Mouse (Mus musculus) ES-E14 (cell line): ENCODE results near the gene D8Ertd738e.

Experiments used
- CHD2 ChIP-seq: IDR thresholded peaks from 2 replicates; pipeline ENCODE4 v1.6.1; 2014; ENCODE audit warnings: mild to moderate bottlenecking, low read depth, low read length, inconsistent platforms
- HCFC1 ChIP-seq: IDR thresholded peaks from 2 replicates; pipeline ENCODE4 v1.6.1; 2012; ENCODE audit warnings: low read length, inconsistent platforms, borderline replicate concordance; ENCODE audit not compliant: insufficient read depth

- TF ChIP-seq CHD2 (no peak), HCFC1 (no peak)
These were observed 44.4 kb downstream of the D8Ertd738e start for GRCm38 (mm10) chr8:84205073-84205472.
